Mouse (Mus musculus): ENCODE measurements around the gene Gm37240.

- no peak for TF ChIP-seq CTCF (IDR thresholded peaks at IDR 0.05; ENCODE audit: low read depth)
- no peak for TF ChIP-seq EP300 (optimal IDR thresholded peaks at IDR 0.05)
Observed at GRCm38 (mm10) chr3:85679312-85679933, 207.9 kb downstream of the Gm37240 start.
